Mouse (Mus musculus) common myeloid progenitor, adult 5-6 weeks (primary cell): ENCODE data around the gene Hif3a. TPM values are rescaled to one million over a fixed set of nuclear protein-coding genes. Genes with fewer than 3 reads are reported as not detected.

Experiments
- ATAC-seq: replicated peaks from 2 replicates; pipeline ENCODE4 v1.8.0; 2016; ENCODE audit warnings: low read depth, mild to moderate bottlenecking, moderate TSS enrichment, inconsistent platforms; ENCODE audit not compliant: poor library complexity, severe bottlenecking
- total RNA-seq: library from RNA; stranded (forward); fragments of 200-1000, 187-1606 nt; gene quantifications from 2 replicates; pipeline ENCODE4 v1.2.3, GENCODE M21; 2017

The Hif3a gene
- total RNA-seq, 1 experiment from 2014 or later, result 2.2 TPM

GRCm38 (mm10) chr7:17058071-17058689 lies 4.0 kb downstream of the Hif3a start:
- peak; percentile 37 for ATAC-seq

GRCm38 (mm10) chr7:17056601-17057523 lies 5.4 kb downstream of the Hif3a start:
- peak; percentile 27 for ATAC-seq

GRCm38 (mm10) chr7:17056081-17056581 lies 6.1 kb downstream of the Hif3a start:
- peak; percentile 66 for ATAC-seq

- ATAC-seq, result no peak
Measured at GRCm38 (mm10) chr7:17055287-17055946, 6.8 kb downstream of the Hif3a start.

- ATAC-seq, result no peak
Measured at GRCm38 (mm10) chr7:17054325-17054989, 7.8 kb downstream of the Hif3a start.

GRCm38 (mm10) chr7:17050933-17051594 lies 11.2 kb downstream of the Hif3a start:
- ATAC-seq, result peak; percentile 68

- no peak for ATAC-seq
Measured at GRCm38 (mm10) chr7:17050491-17050890, 11.7 kb downstream of the Hif3a start.

- no peak for ATAC-seq
Measured at GRCm38 (mm10) chr7:17048431-17049190, 13.6 kb downstream of the Hif3a start.

GRCm38 (mm10) chr7:17047041-17047682 lies 15.1 kb downstream of the Hif3a start:
- ATAC-seq, result no peak

GRCm38 (mm10) chr7:17045743-17046142 lies 16.5 kb downstream of the Hif3a start:
- ATAC-seq, result no peak

- no peak for ATAC-seq
Measured at GRCm38 (mm10) chr7:17039373-17039772, 22.9 kb downstream of the Hif3a start.

GRCm38 (mm10) chr7:17038018-17038695 lies 24.1 kb downstream of the Hif3a start:
- no peak for ATAC-seq

GRCm38 (mm10) chr7:17030239-17030638 lies 32.0 kb downstream of the Hif3a start:
- ATAC-seq, result no peak

- no peak for ATAC-seq
Measured at GRCm38 (mm10) chr7:17028923-17029322, 33.3 kb downstream of the Hif3a start.

- ATAC-seq, result peak; percentile 57
Measured at GRCm38 (mm10) chr7:17027588-17028343, 34.5 kb downstream of the Hif3a start, which contains the start of gene Ppp5c. TSS of gene Ppp5c (minus strand) at chr7:17027924.

- peak; percentile 52 for ATAC-seq
Measured at GRCm38 (mm10) chr7:17026710-17027587, 35.3 kb downstream of the Hif3a start.
